Mouse (Mus musculus): ENCODE results near the gene Ston1.

DNA sequence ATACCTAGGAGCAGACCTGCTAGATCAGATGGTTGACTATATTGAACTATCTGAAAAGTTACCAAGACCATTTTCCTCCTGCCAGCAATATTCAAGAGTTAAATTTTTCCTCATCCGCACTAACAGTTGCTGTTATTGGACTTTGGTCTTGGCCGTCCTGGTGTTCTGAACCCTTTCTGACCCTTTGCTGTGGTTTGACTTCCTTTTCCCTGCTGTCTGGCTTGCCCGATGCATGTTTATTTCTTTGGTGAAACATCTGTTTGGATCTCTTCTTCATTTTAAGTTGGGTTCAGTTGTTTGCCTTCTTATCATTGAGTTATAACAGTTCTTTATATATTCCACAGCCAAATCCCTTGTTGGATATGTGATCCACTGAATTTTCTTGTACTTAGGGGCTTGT, 33.9 kb upstream of the Ston1 start:
- TF ChIP-seq MYOG (IDR thresholded peaks at IDR 0.05; ENCODE audit: control insufficient read depth in 1 of 3, insufficient read depth in 1 of 3, insufficient read length in 2 of 3, low read depth in 2 of 3): no peak
- no peak for TF ChIP-seq POLR2A (IDR thresholded peaks at IDR 0.05; ENCODE audit: insufficient read length, low read depth)
- no peak for TF ChIP-seq POLR2AphosphoS2 (IDR thresholded peaks at IDR 0.05; ENCODE audit: insufficient read length, low read depth)
- no peak for TF ChIP-seq E2F4 (IDR thresholded peaks at IDR 0.05; ENCODE audit: insufficient read depth)
- TF ChIP-seq REST (IDR thresholded peaks at IDR 0.05; ENCODE audit: insufficient read depth, insufficient read length): no peak
- TF ChIP-seq USF1 (IDR thresholded peaks at IDR 0.05; ENCODE audit: low read depth): no peak
- TF ChIP-seq CEBPB (IDR thresholded peaks at IDR 0.05; ENCODE audit: insufficient read depth, poor library complexity, severe bottlenecking): no peak
- TF ChIP-seq MYOD1 (IDR thresholded peaks at IDR 0.05; ENCODE audit: control insufficient read depth in 1 of 3, insufficient read length in 2 of 3, low read depth in 2 of 3): no peak
- TF ChIP-seq MAX (IDR thresholded peaks at IDR 0.05; ENCODE audit: low read depth): no peak
